Mouse (Mus musculus) midbrain, embryonic 11.5 days (tissue): ENCODE measurements at regions not wholly inside any gene's neighbourhood (a gene's known extent, or its start where the extent isn't known, plus 50 kb on each side); places are given as distances from the start of the nearest gene placed in this dataset.

Experiments used
- ATAC-seq: fragments of 200-750 bp; cut with Nextera tagmentation; 2 replicates; pipeline ENCODE4 v1.8.0; 2017; ENCODE audit warnings: moderate TSS enrichment, moderate library complexity; ENCODE audit not compliant: low FRiP score
- DNase-seq: peaks from one replicate; pipeline ENCODE4 v3.0.0; 2015; ENCODE audit warnings: low spot score; ENCODE audit errors: missing footprints
- H3K27ac ChIP-seq: fragments of 300-500 bp; sonication (generic); 2 replicates; pipeline ENCODE4 v1.5.1; 2014; ENCODE audit warnings: low read depth, low read length
- H3K27me3 ChIP-seq: fragments of 300-500 bp; sonication (generic); 2 replicates; pipeline ENCODE4 v1.6.1; 2014; ENCODE audit warnings: mild to moderate bottlenecking, low read length, moderate library complexity, mixed read lengths; ENCODE audit not compliant: control insufficient read depth, insufficient read depth
- H3K36me3 ChIP-seq: fragments of 300-500 bp; sonication (generic); 2 replicates; pipeline ENCODE4 v1.6.1; 2014; ENCODE audit warnings: mild to moderate bottlenecking, low read length, moderate library complexity, mixed read lengths; ENCODE audit not compliant: control insufficient read depth, insufficient read depth
- H3K4me1 ChIP-seq: fragments of 300-500 bp; sonication (generic); 2 replicates; pipeline ENCODE4 v1.6.1; 2014; ENCODE audit warnings: low read length; ENCODE audit not compliant: control insufficient read depth, insufficient read depth
- H3K4me2 ChIP-seq: fragments of 300-500 bp; sonication (generic); 2 replicates; pipeline ENCODE4 v1.6.1; 2014; ENCODE audit warnings: mild to moderate bottlenecking, moderate library complexity
- H3K4me3 ChIP-seq: fragments of 300-500 bp; sonication (generic); 2 replicates; pipeline ENCODE4 v1.5.1; 2014; ENCODE audit warnings: low read depth, low read length
- H3K9ac ChIP-seq: fragments of 300-500 bp; sonication (generic); 2 replicates; pipeline ENCODE4 v1.6.1; 2014; ENCODE audit warnings: low read length
- H3K9me3 ChIP-seq: fragments of 300-500 bp; sonication (generic); 2 replicates; pipeline ENCODE4 v1.6.1; 2016; ENCODE audit warnings: low read length; ENCODE audit not compliant: control insufficient read depth
- whole genome bisulfite sequencing: fragments of 180-500 bp; shearing (Covaris S2); extraction: QIAGEN DNeasy Blood & Tissue Kit; methylation state at CpG from one replicate; pipeline ENCODE4 v1.1.7; 2014; 5-methylcytosine and 5-hydroxymethylcytosine counted together

DNA sequence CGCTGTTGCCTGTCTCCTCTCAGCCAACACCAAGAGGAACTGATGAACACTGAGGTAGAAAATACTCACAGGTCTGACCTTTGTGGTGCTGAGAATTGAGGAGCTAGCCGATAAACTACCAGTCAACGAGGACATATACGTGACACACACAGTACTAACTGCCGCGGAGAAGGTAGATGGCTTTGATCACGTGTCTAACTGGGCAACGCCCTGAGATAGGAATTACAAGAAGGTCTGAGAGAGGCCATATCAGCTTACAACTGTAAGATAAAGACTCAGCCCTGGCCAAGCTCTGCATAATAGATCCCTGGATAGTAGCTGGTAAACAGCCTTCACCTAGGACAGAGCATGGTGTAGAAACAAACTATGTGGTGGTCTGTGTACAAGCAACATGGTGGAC, 418.1 kb downstream of the Lmo4 start:
- DNase-seq: peak; percentile 53
- Histone ChIP-seq H3K27me3 (no peaks in the 10 kb centered on the region), H3K36me3 (no peaks in the 10 kb centered on the region), H3K4me2 (no peak overlapping the region), H3K4me3 (no peak overlapping the region), H3K27ac (no peak overlapping the region), H3K9ac (no peak overlapping the region), H3K9me3 (no peaks in the 10 kb centered on the region), H3K4me1 (no peaks in the 10 kb centered on the region)
- no peak for ATAC-seq
- WGBS: 90% methylated on average over 8 of the region's 8 CpGs

DNA sequence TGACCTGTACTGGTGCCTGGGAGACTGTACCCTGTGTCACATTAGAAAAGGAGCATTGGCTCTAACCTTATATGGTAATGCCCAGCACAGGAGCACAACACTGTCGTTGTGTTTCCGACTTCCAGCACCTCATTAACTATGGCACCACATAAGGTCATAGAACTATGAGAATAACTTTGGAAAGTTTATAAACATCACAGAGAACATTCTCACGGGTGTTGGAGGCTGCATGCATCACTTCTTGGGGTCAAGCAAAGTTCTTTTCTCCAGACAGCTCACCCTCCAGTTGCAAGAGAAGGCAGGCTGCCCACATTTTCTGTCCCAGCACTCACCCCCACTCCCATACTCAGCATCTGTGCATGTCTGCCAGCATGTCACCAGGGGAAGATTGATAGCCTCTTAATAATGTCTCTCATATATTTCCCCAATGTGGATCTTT, 420.6 kb downstream of the Lmo4 start:
- no peaks in the 10 kb centered on the region for H3K4me1 ChIP-seq
- no peaks in the 10 kb centered on the region for H3K27me3 ChIP-seq
- ATAC-seq (no peak), DNase-seq (peak; percentile 17)
- H3K4me2 ChIP-seq: no peak overlapping the region
- H3K36me3 ChIP-seq: no peaks in the 10 kb centered on the region
- no peaks in the 10 kb centered on the region for H3K9me3 ChIP-seq
- H3K27ac ChIP-seq: no peak overlapping the region
- 84% methylated on average over 3 of the region's 3 CpGs for WGBS
- H3K4me3 ChIP-seq: no peak overlapping the region
- no peak overlapping the region for H3K9ac ChIP-seq

DNA sequence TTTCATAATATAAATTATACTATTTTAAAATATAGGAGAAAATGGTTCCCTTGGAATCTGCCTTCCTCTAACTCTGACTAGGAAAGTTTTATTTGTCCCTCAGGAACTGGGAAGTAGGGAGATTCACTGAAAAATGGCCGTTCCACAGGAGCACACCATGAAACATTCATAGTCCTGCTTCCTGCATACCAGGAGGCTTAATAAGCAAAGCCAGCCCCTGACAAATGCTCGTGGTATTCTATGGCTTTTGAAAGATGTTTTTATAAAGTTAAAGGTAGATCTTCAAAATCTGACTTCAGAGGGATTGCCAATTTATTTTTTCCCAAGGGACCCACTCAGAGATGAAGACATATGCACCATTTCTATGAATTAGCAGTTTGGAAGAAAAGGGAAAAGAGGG, 426.9 kb downstream of the Lmo4 start:
- Histone ChIP-seq H3K36me3 (no peaks in the 10 kb centered on the region), H3K27ac (no peak overlapping the region), H3K9ac (no peak overlapping the region), H3K9me3 (no peaks in the 10 kb centered on the region), H3K27me3 (no peaks in the 10 kb centered on the region), H3K4me3 (no peak overlapping the region), H3K4me2 (no peak overlapping the region), H3K4me1 (no peaks in the 10 kb centered on the region)
- no peak for ATAC-seq
- DNase-seq: peak; percentile 57
- WGBS: 64% methylated on average over 2 of the region's 2 CpGs

GRCm38 (mm10) chr3:143759337-143759736, 445.7 kb downstream of the Lmo4 start:
- H3K27ac ChIP-seq: no peak overlapping the region
- 93% methylated on average over 1 of the region's 1 CpGs for WGBS
- no peaks in the 10 kb centered on the region for H3K36me3 ChIP-seq
- no peaks in the 10 kb centered on the region for H3K9me3 ChIP-seq
- ATAC-seq (no peak), DNase-seq (no peak)
- H3K27me3 ChIP-seq: no peaks in the 10 kb centered on the region
- no peaks in the 10 kb centered on the region for H3K4me1 ChIP-seq
- no peak overlapping the region for H3K4me2 ChIP-seq
- no peak overlapping the region for H3K4me3 ChIP-seq
- no peak overlapping the region for H3K9ac ChIP-seq

- Histone ChIP-seq H3K27ac (no peak overlapping the region), H3K36me3 (no peaks in the 10 kb centered on the region), H3K27me3 (no peaks in the 10 kb centered on the region), H3K4me1 (no peaks in the 10 kb centered on the region), H3K9ac (no peak overlapping the region), H3K4me2 (no peak overlapping the region), H3K4me3 (no peak overlapping the region), H3K9me3 (no peaks in the 10 kb centered on the region)
- DNase-seq (peak; percentile 57), ATAC-seq (no peak)
- 93% methylated on average over 3 of the region's 3 CpGs for WGBS
Observed at GRCm38 (mm10) chr3:143753197-143753596, 451.8 kb downstream of the Lmo4 start.

DNA sequence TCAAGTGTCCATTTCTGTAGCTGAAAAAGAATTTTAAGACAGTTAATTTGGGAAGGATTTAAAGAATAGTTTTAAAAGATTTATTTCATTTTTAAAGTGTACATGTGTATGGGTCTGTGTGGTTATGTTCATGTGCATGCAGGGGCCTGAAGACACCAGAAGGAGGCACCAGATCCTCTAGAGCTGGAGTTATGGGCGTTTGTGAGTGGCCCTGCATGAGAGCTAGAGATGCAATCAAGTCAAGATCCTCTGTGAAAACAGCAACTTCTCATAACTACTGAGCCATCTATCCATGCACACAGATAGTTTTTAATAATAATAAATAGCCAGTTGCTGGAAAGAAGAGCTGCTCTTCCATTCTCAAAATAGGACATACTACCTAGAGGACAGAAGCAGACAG, 452.4 kb downstream of the Lmo4 start:
- Histone ChIP-seq H3K4me2 (no peak overlapping the region), H3K9me3 (no peaks in the 10 kb centered on the region), H3K27ac (no peak overlapping the region), H3K27me3 (no peaks in the 10 kb centered on the region), H3K9ac (no peak overlapping the region), H3K36me3 (no peaks in the 10 kb centered on the region), H3K4me1 (no peaks in the 10 kb centered on the region), H3K4me3 (no peak overlapping the region)
- WGBS: 76% methylated on average over 1 of the region's 1 CpGs
- peak; percentile 59 for DNase-seq
- no peak for ATAC-seq

DNA sequence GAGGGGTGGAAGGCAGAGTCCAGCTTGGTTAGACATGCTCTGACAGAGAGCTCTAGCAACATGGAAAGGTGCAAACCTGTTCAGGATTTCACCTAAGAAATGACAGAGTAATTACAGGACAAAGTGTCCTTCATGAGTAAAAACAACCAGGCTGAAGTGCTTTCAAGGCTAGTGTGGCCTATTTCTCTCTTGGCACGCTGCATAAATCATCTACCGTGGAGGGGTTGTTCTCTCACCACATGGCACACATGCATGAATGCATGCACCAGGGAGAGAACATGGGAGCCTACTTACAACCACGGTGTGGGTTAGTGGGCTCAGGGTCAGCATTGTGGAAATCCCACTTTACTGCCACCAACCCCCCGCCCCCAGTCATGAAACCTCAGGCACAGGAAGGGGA, 454.9 kb downstream of the Lmo4 start:
- ATAC-seq (no peak), DNase-seq (peak; percentile 59)
- H3K27me3 ChIP-seq: no peaks in the 10 kb centered on the region
- no peak overlapping the region for H3K27ac ChIP-seq
- H3K4me1 ChIP-seq: no peaks in the 10 kb centered on the region
- H3K9ac ChIP-seq: no peak overlapping the region
- H3K4me3 ChIP-seq: no peak overlapping the region
- no peak overlapping the region for H3K4me2 ChIP-seq
- no peaks in the 10 kb centered on the region for H3K9me3 ChIP-seq
- H3K36me3 ChIP-seq: no peaks in the 10 kb centered on the region
- 89% methylated on average over 4 of the region's 4 CpGs for WGBS

- Histone ChIP-seq H3K4me3 (no peak overlapping the region), H3K4me1 (no peaks in the 10 kb centered on the region), H3K4me2 (no peak overlapping the region), H3K27ac (no peak overlapping the region), H3K36me3 (no peaks in the 10 kb centered on the region), H3K27me3 (no peaks in the 10 kb centered on the region), H3K9me3 (no peaks in the 10 kb centered on the region), H3K9ac (no peak overlapping the region)
- ATAC-seq (no peak), DNase-seq (no peak)
- 75% methylated on average over 7 of the region's 7 CpGs for WGBS
Observed at GRCm38 (mm10) chr3:143743649-143744048, 461.4 kb downstream of the Lmo4 start.

DNA sequence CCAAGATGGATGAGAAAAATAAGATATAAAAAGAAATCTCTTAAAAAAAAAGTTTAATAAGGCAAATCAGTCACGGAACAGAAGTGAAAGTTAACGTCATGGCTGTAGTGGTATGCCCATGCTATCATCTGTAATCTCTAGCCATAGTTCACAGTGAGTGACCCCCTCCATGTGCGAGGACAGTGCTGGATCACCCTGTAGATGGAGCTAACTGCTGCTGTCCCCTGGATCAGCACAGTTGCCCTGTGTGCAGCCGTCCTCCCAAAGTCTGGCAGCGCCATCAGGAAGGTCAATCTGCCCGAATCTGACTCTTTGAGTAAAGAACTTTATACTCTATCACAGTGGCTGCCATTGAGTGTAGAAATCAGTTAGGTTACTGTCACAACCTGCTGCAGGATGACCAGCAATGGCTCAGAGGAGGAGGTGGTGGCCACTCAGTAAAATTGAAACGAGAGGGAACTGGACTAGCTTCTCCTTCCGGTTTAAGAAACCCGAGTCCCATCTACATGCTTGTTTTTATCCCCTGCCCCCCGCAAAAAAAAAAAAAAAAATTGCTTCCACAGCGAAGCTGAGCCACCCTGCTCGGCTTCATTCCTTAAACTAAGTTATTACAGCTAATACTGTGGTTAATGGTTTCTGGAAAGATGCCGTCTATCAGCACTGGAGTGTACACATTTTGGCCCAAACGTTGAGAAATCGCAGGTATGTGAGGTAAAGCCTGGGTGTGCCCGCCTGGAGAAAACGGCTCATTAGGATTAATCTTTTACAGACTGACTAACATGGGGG, 462.0 kb downstream of the Lmo4 start:
- WGBS: 78% methylated on average over 17 of the region's 17 CpGs
- no peak overlapping the region for H3K4me3 ChIP-seq
- no peak for DNase-seq

More for the DNA sequence above, 462.0 kb downstream of the Lmo4 start:
- no peak overlapping the region for H3K9ac ChIP-seq
- no peaks in the 10 kb centered on the region for H3K36me3 ChIP-seq
- no peak overlapping the region for H3K4me2 ChIP-seq
- H3K9me3 ChIP-seq: no peaks in the 10 kb centered on the region
- H3K27me3 ChIP-seq: no peaks in the 10 kb centered on the region
- no peaks in the 10 kb centered on the region for H3K4me1 ChIP-seq
- no peak for ATAC-seq
- H3K27ac ChIP-seq: no peak overlapping the region
